Mouse (Mus musculus): ENCODE results near the gene Fam171b. TPM values are rescaled to one million over a fixed set of nuclear protein-coding genes. Genes with fewer than 3 reads are reported as not detected.
A peak's percentile ranks its signal among the peaks of the same experiment; 100 is the strongest.

The Fam171b gene
- polyA plus RNA-seq, 1 experiment from 2014 or later, result 2.8 TPM

DNA sequence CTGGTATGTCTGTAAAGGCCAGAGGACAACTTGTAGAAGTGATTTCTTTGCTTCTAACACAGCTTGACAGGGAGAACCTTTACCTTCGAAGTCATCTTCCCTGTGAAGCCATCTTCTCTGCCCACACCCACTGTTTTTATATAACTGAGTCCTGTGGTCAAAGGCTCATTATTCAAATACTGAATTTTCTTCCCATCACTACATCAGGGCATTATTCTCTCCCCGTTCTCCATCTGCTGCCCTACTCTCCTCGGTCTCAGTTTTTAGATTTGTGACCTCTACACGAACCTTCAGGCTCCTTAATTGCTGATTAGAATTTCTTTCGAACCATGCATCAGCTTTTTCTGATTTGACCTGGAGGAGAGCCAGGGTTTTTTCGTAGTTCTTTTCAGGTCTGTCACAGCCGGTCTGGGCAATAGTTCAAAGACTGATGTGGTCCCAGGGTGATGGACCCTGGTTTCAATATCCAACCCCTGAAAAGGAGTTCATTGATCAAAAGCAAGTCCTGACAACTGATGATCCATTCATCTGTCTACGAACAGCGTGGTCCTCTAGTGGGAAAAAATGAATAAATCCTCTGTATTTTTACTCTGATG is 14.4 kb upstream of the Fam171b start:
- Histone ChIP-seq H3K4me1 (ENCODE audit: control insufficient read depth, insufficient read depth, low read length) (no peaks in the 10 kb centered on the region), H3K27me3 (ENCODE audit: control insufficient read depth, insufficient read depth, low read length) (no peaks in the 10 kb centered on the region), H3K27ac (ENCODE audit: low read depth, low read length) (no peak overlapping the region), H3K4me3 (ENCODE audit: low read depth, low read length) (no peak overlapping the region), H3K36me3 (ENCODE audit: control insufficient read depth, insufficient read depth, low read length) (peaks cover 21% of the 10 kb centered on the region), H3K4me2 (no peak overlapping the region), H3K9me3 (replicated peaks; ENCODE audit: control insufficient read depth, low read length) (no peaks in the 10 kb centered on the region), H3K9ac (ENCODE audit: low read depth, low read length) (no peak overlapping the region)
- 82% methylated on average over 9 of the region's 9 CpGs for WGBS (ENCODE audit: insufficient replicate concordance)
- ATAC-seq (replicated peaks; ENCODE audit: insufficient number of reproducible peaks, low FRiP score, low TSS enrichment), result no peak

DNA sequence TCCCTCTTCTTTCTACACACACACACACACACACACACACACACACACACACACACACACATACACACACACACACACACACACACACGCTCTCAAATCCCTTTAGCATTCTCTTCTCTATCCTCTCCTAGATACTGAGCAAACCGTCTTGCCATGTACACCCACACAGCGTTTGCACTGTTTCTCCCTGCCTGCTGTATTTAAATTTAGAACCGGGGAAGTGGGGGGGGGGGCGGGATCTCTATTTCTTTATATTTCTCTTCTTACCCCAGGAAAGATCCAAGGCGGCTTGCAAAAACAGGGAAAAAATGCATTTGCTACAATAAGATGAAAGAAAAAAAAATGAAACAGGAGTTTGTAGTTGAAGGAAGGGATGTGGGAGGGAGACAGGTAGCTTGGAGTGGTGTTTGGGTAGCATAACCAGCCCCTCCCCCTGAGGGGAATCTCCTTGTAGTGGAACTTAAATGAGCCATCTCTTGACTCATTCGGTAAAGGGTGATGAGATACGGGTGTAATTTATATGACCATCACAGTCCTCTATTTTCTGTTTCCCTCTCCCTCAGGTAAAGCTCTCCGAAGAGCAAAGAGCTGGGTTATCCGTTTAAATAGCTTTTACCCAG is 947 bp downstream of the Fam171b start:
- WGBS (ENCODE audit: insufficient replicate concordance), result 19% methylated on average over 10 of the region's 10 CpGs
- Histone ChIP-seq H3K36me3 (ENCODE audit: control insufficient read depth, insufficient read depth, low read length) (no peaks in the 10 kb centered on the region), H3K9me3 (replicated peaks; ENCODE audit: control insufficient read depth, low read length) (no peaks in the 10 kb centered on the region), H3K4me1 (ENCODE audit: control insufficient read depth, insufficient read depth, low read length) (no peaks in the 10 kb centered on the region), H3K27me3 (ENCODE audit: control insufficient read depth, insufficient read depth, low read length) (peaks cover 4% of the 10 kb centered on the region), H3K9ac (ENCODE audit: low read depth, low read length) (no peak overlapping the region; the same call in 1 of the 2 replicates), H3K27ac (ENCODE audit: low read depth, low read length) (no peak overlapping the region), H3K4me2 (peak overlapping the region; percentile 94), H3K4me3 (ENCODE audit: low read depth, low read length) (peak overlapping the region; percentile 71)
- ATAC-seq (replicated peaks; ENCODE audit: insufficient number of reproducible peaks, low FRiP score, low TSS enrichment), result no peak

DNA sequence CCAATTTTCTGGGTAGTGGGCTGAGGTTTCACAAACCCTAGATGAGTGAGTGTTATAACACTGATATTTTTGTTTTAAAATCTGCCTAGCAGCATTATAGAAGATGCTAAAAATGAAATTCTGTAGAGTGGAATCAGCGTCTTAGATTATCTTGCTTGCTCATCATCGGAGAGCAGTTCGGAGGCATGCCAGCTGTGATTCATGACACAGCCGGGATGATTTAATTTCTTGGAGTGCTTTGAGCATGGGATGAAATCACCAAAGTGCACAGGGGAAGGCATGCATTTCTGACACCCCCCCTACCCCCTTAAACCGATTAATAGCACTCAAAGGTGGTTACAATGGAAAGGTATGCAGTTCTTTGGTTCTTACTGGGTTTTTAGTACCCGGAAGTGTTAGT is 1.6 kb downstream of the Fam171b start:
- Histone ChIP-seq H3K27ac (ENCODE audit: low read depth, low read length) (no peak overlapping the region), H3K4me3 (ENCODE audit: low read depth, low read length) (no peak overlapping the region), H3K4me2 (no peak overlapping the region), H3K27me3 (ENCODE audit: control insufficient read depth, insufficient read depth, low read length) (peaks cover 4% of the 10 kb centered on the region), H3K9ac (ENCODE audit: low read depth, low read length) (no peak overlapping the region), H3K4me1 (ENCODE audit: control insufficient read depth, insufficient read depth, low read length) (no peaks in the 10 kb centered on the region), H3K36me3 (ENCODE audit: control insufficient read depth, insufficient read depth, low read length) (no peaks in the 10 kb centered on the region), H3K9me3 (replicated peaks; ENCODE audit: control insufficient read depth, low read length) (no peaks in the 10 kb centered on the region)
- no peak for ATAC-seq (replicated peaks; ENCODE audit: insufficient number of reproducible peaks, low FRiP score, low TSS enrichment)
- WGBS (ENCODE audit: insufficient replicate concordance), result 62% methylated on average over 6 of the region's 6 CpGs

DNA sequence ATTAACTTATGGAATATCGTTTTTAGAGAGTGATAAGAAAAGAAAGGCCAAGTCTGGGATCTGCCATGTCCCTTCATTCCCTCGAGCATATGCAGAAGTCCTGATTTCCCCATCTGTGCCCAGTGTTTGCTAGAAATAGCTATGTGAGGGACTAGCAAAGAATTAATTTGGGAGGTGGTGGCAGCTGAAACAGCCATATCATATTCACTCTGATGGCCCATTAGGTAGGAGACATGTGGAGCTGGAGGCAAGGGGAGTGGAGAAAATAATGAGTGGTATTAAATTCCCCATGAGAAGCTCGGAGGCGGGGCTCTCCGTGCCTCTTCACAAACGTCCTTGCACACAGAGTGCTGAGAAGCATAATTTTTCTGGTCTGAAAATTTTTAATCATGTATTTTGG is 3.7 kb downstream of the Fam171b start:
- Histone ChIP-seq H3K9me3 (replicated peaks; ENCODE audit: control insufficient read depth, low read length) (no peaks in the 10 kb centered on the region), H3K27ac (ENCODE audit: low read depth, low read length) (no peak overlapping the region), H3K36me3 (ENCODE audit: control insufficient read depth, insufficient read depth, low read length) (no peaks in the 10 kb centered on the region), H3K4me3 (ENCODE audit: low read depth, low read length) (no peak overlapping the region), H3K27me3 (ENCODE audit: control insufficient read depth, insufficient read depth, low read length) (peaks cover 4% of the 10 kb centered on the region), H3K9ac (ENCODE audit: low read depth, low read length) (no peak overlapping the region), H3K4me1 (ENCODE audit: control insufficient read depth, insufficient read depth, low read length) (no peaks in the 10 kb centered on the region), H3K4me2 (no peak overlapping the region)
- no peak for ATAC-seq (replicated peaks; ENCODE audit: insufficient number of reproducible peaks, low FRiP score, low TSS enrichment)
- 70% methylated on average over 6 of the region's 6 CpGs for WGBS (ENCODE audit: insufficient replicate concordance)

DNA sequence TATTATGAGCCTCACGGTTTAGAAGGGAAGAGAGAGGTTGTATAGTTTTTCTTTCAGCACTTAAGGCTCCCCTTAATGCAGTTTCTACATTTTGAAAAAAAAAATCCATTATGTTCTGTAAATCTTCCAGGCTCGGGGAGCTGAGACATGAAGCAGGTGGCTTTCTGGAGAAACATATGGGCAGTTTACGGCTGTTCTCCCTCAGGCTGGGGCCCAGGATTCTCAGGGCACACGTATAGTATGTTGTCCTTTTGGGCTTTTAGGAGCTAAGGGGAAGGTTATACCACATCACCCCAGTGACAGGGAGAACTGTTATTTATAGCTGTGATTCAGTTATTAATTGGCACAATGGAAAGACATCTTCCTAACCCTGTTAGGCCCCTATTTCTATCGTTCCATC is 12.7 kb downstream of the Fam171b start:
- no peaks in the 10 kb centered on the region for H3K9me3 ChIP-seq (replicated peaks; ENCODE audit: control insufficient read depth, low read length)
- H3K27me3 ChIP-seq (ENCODE audit: control insufficient read depth, insufficient read depth, low read length), result no peaks in the 10 kb centered on the region
- H3K4me3 ChIP-seq (ENCODE audit: low read depth, low read length), result no peak overlapping the region
- H3K4me1 ChIP-seq (ENCODE audit: control insufficient read depth, insufficient read depth, low read length), result no peaks in the 10 kb centered on the region
- no peak overlapping the region for H3K9ac ChIP-seq (ENCODE audit: low read depth, low read length)
- no peak for ATAC-seq (replicated peaks; ENCODE audit: insufficient number of reproducible peaks, low FRiP score, low TSS enrichment)
- no peak overlapping the region for H3K4me2 ChIP-seq
- 76% methylated on average over 5 of the region's 5 CpGs for WGBS (ENCODE audit: insufficient replicate concordance)
- H3K36me3 ChIP-seq (ENCODE audit: control insufficient read depth, insufficient read depth, low read length), result no peaks in the 10 kb centered on the region
- H3K27ac ChIP-seq (ENCODE audit: low read depth, low read length), result no peak overlapping the region

DNA sequence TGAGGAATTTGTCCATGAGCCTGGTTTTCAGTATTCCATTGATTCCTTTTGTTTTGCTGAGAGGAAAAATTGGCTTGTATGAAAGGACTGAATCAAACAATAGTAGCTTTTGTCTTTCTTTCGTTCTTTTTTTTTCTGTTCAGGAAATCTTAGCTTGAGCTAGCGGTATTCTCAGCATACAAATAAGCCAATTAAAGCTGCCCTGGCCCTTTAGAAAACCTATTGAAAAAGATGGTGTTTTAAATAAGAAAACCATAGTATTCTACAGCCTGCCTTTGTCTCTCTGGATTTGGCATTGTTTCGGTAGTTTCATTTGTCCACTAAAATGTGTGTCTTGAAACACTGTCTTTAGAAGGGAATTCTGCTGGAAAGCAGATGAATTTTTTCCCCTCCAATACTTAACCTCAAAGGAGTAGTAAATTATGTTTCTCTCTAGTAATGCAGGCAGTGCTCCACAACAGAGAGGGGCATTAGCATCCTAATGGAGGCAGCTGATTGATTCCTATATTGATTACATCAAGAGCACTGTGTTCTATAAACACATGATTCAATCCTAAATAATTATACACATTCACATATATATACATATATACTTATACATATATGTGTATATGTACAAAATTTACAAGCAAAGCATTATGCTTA is 16.6 kb downstream of the Fam171b start:
- H3K27me3 ChIP-seq (ENCODE audit: control insufficient read depth, insufficient read depth, low read length), result no peaks in the 10 kb centered on the region

DNA sequence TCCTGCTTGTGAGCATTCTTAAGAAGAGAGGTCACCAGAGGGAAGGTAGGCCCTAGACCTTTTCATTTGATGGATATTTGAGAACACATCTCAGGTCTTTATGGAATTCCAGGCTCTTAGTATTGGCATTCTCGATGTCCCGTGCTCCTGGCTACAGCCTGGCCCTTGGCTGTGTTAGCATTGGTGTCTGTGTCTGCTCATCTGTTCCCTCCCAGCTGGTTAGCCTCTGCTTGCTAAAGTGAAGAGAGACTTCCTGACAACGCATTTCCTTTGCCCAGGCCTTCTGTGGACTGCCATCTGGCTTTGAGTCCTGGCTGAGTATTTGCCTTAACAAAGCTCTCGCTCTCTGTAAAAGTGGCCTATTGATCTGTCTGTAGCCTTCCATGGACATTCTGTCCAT is 20.5 kb downstream of the Fam171b start:
- no peaks in the 10 kb centered on the region for H3K27me3 ChIP-seq (ENCODE audit: control insufficient read depth, insufficient read depth, low read length)
- H3K9me3 ChIP-seq (replicated peaks; ENCODE audit: control insufficient read depth, low read length), result no peaks in the 10 kb centered on the region
- ATAC-seq (replicated peaks; ENCODE audit: insufficient number of reproducible peaks, low FRiP score, low TSS enrichment), result no peak
- H3K4me2 ChIP-seq, result no peak overlapping the region
- H3K27ac ChIP-seq (ENCODE audit: low read depth, low read length), result no peak overlapping the region
- H3K36me3 ChIP-seq (ENCODE audit: control insufficient read depth, insufficient read depth, low read length), result no peaks in the 10 kb centered on the region
- H3K4me1 ChIP-seq (ENCODE audit: control insufficient read depth, insufficient read depth, low read length), result no peaks in the 10 kb centered on the region
- H3K9ac ChIP-seq (ENCODE audit: low read depth, low read length), result no peak overlapping the region
- H3K4me3 ChIP-seq (ENCODE audit: low read depth, low read length), result no peak overlapping the region
- WGBS (ENCODE audit: insufficient replicate concordance), result 78% methylated on average over 4 of the region's 4 CpGs

More for the DNA sequence above, 16.6 kb downstream of the Fam171b start:
- Histone ChIP-seq H3K4me2 (no peak overlapping the region), H3K27ac (ENCODE audit: low read depth, low read length) (no peak overlapping the region), H3K36me3 (ENCODE audit: control insufficient read depth, insufficient read depth, low read length) (no peaks in the 10 kb centered on the region), H3K9me3 (replicated peaks; ENCODE audit: control insufficient read depth, low read length) (no peaks in the 10 kb centered on the region), H3K9ac (ENCODE audit: low read depth, low read length) (no peak overlapping the region), H3K4me1 (ENCODE audit: control insufficient read depth, insufficient read depth, low read length) (no peaks in the 10 kb centered on the region), H3K4me3 (ENCODE audit: low read depth, low read length) (no peak overlapping the region)
- 82% methylated on average over 3 of the region's 3 CpGs for WGBS (ENCODE audit: insufficient replicate concordance)
- no peak for ATAC-seq (replicated peaks; ENCODE audit: insufficient number of reproducible peaks, low FRiP score, low TSS enrichment)

DNA sequence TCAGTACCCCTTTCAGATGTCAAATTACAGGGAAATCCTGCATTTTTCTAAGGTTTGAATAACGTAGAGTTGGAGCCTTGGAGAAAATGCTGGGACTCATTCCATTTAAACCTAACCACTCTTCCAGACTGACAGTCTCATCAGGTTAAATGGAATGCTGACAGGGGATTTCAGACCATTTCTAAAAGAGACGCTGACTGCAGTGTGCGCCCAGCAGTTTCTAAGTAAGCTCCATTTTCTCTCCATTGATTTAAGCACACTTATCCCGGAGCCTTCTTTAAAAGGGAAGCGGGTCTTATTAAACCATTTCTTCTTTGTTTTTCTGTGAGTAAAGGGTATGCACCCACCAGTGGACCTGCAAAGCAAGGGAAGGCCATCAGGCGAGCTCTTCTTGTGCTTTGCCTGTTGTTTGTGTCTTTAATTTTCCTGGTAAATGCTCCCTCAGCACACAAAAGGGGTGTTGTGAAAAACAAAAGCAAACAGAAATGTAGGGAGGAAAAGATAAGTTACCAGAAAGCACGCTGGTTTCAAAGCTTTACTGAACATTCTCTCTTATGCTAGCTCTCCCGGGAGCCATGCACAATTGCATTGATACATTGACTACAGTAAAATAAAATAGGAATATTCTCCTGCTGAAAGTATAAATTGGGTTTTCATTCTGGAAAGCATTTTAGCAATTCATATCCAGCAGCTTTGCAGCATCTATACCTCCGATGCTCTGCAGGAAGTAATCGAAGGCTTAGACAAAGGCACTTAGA is 23.1 kb downstream of the Fam171b start:
- Histone ChIP-seq H3K4me3 (ENCODE audit: low read depth, low read length) (no peak overlapping the region), H3K4me2 (no peak overlapping the region), H3K27ac (ENCODE audit: low read depth, low read length) (no peak overlapping the region), H3K9ac (ENCODE audit: low read depth, low read length) (no peak overlapping the region), H3K36me3 (ENCODE audit: control insufficient read depth, insufficient read depth, low read length) (no peaks in the 10 kb centered on the region), H3K9me3 (replicated peaks; ENCODE audit: control insufficient read depth, low read length) (no peaks in the 10 kb centered on the region), H3K27me3 (ENCODE audit: control insufficient read depth, insufficient read depth, low read length) (no peaks in the 10 kb centered on the region), H3K4me1 (ENCODE audit: control insufficient read depth, insufficient read depth, low read length) (no peaks in the 10 kb centered on the region)
- ATAC-seq (replicated peaks; ENCODE audit: insufficient number of reproducible peaks, low FRiP score, low TSS enrichment), result no peak
- WGBS (ENCODE audit: insufficient replicate concordance), result 76% methylated on average over 10 of the region's 10 CpGs
